Mouse (Mus musculus): ENCODE results near the gene Vmn1r222. TPM values are rescaled to one million over a fixed set of nuclear protein-coding genes. Genes with fewer than 3 reads are reported as not detected.
"Not testable (repeated sequence)": the region's sequence is repeated elsewhere in the genome, so short reads cannot be mapped to it uniquely, and the experiment has no call there.

Gene Vmn1r222
- total RNA-seq (2021) (not detected), polyA plus RNA-seq (2012; rRNA removed) (not detected in 2 replicates)
- long read RNA-seq: 0 reads

- intact Hi-C loops (cut with DNase I); DNase-seq: not testable (repeated sequence)
Observed at GRCm38 (mm10) chr13:23235847-23236246, at the start of gene Vmn1r222. Gene Vmn1r222, minus strand, starts transcription at chr13:23235947.

GRCm38 (mm10) chr13:23285191-23285920, 49.6 kb upstream of the Vmn1r222 start:
- no peak for DNase-seq
- no peaks in the 10 kb centered on the region; the same call in 1 of the 2 replicates for H3K4me1 ChIP-seq (ENCODE audit: control insufficient read depth, insufficient read depth, low read length)
- no peaks in the 10 kb centered on the region for H3K79me2 ChIP-seq (replicated peaks; ENCODE audit: control insufficient read depth, insufficient read depth, low read length)
- intact Hi-C loops (cut with DNase I): no loop called here
- peaks cover 12% of the 10 kb centered on the region for H3K27me3 ChIP-seq (ENCODE audit: control insufficient read depth, insufficient read depth, low read length)
- no peaks in the 10 kb centered on the region for H3K36me3 ChIP-seq (ENCODE audit: control insufficient read depth, insufficient read depth, low read length)
- H3K4me3 ChIP-seq: peak overlapping the region; percentile 34; the same call in 1 of the 2 replicates
- 6% methylated on average over 22 of the region's 22 CpGs for WGBS
- no peak for TF ChIP-seq CTCF (IDR thresholded peaks at IDR 0.05)
- TF ChIP-seq EP300 (IDR thresholded peaks at IDR 0.05; ENCODE audit: insufficient read depth, low read depth, low read length): no peak
- no peak overlapping the region for H3K9ac ChIP-seq (ENCODE audit: low read depth, low read length)
- no peak overlapping the region for H3K27ac ChIP-seq

More at GRCm38 (mm10) chr13:23235847-23236246, at the start of gene Vmn1r222:
- H3K79me2 ChIP-seq (replicated peaks; ENCODE audit: control insufficient read depth, insufficient read depth, low read length); H3K4me3 ChIP-seq; H3K27me3 ChIP-seq (ENCODE audit: control insufficient read depth, insufficient read depth, low read length); H3K27ac ChIP-seq; H3K36me3 ChIP-seq (ENCODE audit: control insufficient read depth, insufficient read depth, low read length); H3K4me1 ChIP-seq (ENCODE audit: control insufficient read depth, insufficient read depth, low read length); H3K9ac ChIP-seq (ENCODE audit: low read depth, low read length): not testable (repeated sequence)

- Histone ChIP-seq H3K36me3 (ENCODE audit: control insufficient read depth, insufficient read depth, low read length) (no peaks in the 10 kb centered on the region), H3K9ac (ENCODE audit: low read depth, low read length) (no peak overlapping the region), H3K27me3 (ENCODE audit: control insufficient read depth, insufficient read depth, low read length) (peaks cover 4% of the 10 kb centered on the region), H3K4me1 (ENCODE audit: control insufficient read depth, insufficient read depth, low read length) (no peaks in the 10 kb centered on the region), H3K79me2 (replicated peaks; ENCODE audit: control insufficient read depth, insufficient read depth, low read length) (no peaks in the 10 kb centered on the region), H3K4me3 (no peak overlapping the region), H3K27ac (no peak overlapping the region)
- no peak for TF ChIP-seq EP300 (IDR thresholded peaks at IDR 0.05; ENCODE audit: insufficient read depth, low read depth, low read length)
- TF ChIP-seq CTCF (IDR thresholded peaks at IDR 0.05): no peak
- TF ChIP-seq POLR2A (IDR thresholded peaks at IDR 0.05; ENCODE audit: insufficient read depth, low read depth, low read length): no peak
- WGBS: 79% methylated on average over 3 of the region's 3 CpGs
- intact Hi-C loops (cut with DNase I): no loop called here
- no peak for DNase-seq
Observed at GRCm38 (mm10) chr13:23279992-23280391, 44.2 kb upstream of the Vmn1r222 start.

DNA sequence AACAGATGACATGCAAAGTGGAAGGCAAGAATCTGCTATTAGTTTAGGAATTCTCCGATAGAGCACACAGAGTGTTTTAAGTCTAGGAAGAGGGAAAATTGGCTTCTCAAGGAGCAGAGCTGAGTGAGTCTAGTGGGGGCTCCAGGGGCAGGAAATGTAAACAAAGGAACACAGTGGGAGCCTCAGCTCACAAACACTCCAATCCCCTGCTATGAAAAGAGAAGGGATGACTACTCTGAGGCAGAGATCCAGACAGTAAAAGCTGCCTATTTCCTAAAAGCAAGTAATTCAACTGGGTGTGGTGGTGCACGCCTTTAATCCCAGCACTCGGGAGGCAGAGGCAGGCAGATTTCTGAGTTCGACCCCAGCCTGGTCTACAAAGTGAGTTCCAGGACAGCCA, 43.8 kb upstream of the Vmn1r222 start:
- Histone ChIP-seq H3K27me3 (ENCODE audit: control insufficient read depth, insufficient read depth, low read length) (peaks cover 1% of the 10 kb centered on the region), H3K27ac (no peak overlapping the region), H3K36me3 (ENCODE audit: control insufficient read depth, insufficient read depth, low read length) (no peaks in the 10 kb centered on the region), H3K9ac (ENCODE audit: low read depth, low read length) (no peak overlapping the region), H3K79me2 (replicated peaks; ENCODE audit: control insufficient read depth, insufficient read depth, low read length) (no peaks in the 10 kb centered on the region), H3K4me3 (no peak overlapping the region), H3K4me1 (ENCODE audit: control insufficient read depth, insufficient read depth, low read length) (no peaks in the 10 kb centered on the region)
- 81% methylated on average over 4 of the region's 4 CpGs for WGBS
- TF ChIP-seq CTCF (IDR thresholded peaks at IDR 0.05) (no peak), EP300 (IDR thresholded peaks at IDR 0.05; ENCODE audit: insufficient read depth, low read depth, low read length) (no peak), POLR2A (IDR thresholded peaks at IDR 0.05; ENCODE audit: insufficient read depth, low read depth, low read length) (no peak)
- no peak for DNase-seq
- intact Hi-C loops (cut with DNase I): no loop called here

DNA sequence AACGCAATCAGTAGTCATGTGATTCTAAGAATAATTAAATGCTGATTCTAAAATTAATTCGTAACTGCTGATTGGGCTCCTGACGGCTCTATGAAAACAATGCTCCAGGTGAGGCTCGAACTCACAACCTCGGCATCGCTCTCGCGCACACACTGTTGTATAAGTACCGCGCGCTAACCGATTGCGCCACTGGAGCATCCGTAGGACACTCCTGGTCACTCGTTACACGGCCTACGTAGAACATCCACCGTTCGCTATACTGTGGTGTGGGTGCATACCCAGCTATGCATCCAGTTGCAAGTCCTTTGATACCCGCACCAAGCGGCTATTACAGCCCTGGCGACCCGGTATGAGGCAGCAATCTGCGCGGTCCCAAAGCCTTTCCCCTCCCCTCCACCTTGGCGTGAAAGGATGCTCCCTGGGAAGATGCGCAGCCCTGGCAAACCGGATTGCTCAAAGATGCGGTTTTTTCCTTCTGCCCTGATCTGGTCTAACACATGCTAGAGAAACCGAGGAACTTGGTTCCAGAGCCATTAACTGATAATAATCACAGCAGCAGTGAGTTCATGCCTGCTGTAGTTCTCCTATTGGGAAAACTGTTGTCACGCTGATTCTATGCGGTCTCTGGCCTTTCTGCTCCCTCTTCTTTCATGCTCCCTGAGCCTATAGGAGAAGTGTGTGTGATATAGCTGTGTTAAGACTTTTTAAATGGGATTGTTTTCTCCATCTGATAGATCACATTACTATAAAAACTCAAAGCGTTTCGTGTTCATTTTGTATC, 34.8 kb upstream of the Vmn1r222 start:
- intact Hi-C loops (cut with DNase I): no loop called here
- WGBS: 6% methylated on average over 34 of the region's 34 CpGs
- Histone ChIP-seq H3K4me3 (no peak overlapping the region), H3K4me1 (ENCODE audit: control insufficient read depth, insufficient read depth, low read length) (no peaks in the 10 kb centered on the region), H3K79me2 (replicated peaks; ENCODE audit: control insufficient read depth, insufficient read depth, low read length) (no peaks in the 10 kb centered on the region), H3K9ac (ENCODE audit: low read depth, low read length) (no peak overlapping the region), H3K27ac (no peak overlapping the region), H3K27me3 (ENCODE audit: control insufficient read depth, insufficient read depth, low read length) (peaks cover 2% of the 10 kb centered on the region; the same call in 1 of the 2 replicates), H3K36me3 (ENCODE audit: control insufficient read depth, insufficient read depth, low read length) (no peaks in the 10 kb centered on the region)
- no peak for DNase-seq
- TF ChIP-seq POLR2A (IDR thresholded peaks at IDR 0.05; ENCODE audit: insufficient read depth, low read depth, low read length) (no peak), EP300 (IDR thresholded peaks at IDR 0.05; ENCODE audit: insufficient read depth, low read depth, low read length) (no peak), CTCF (IDR thresholded peaks at IDR 0.05) (no peak)

DNA sequence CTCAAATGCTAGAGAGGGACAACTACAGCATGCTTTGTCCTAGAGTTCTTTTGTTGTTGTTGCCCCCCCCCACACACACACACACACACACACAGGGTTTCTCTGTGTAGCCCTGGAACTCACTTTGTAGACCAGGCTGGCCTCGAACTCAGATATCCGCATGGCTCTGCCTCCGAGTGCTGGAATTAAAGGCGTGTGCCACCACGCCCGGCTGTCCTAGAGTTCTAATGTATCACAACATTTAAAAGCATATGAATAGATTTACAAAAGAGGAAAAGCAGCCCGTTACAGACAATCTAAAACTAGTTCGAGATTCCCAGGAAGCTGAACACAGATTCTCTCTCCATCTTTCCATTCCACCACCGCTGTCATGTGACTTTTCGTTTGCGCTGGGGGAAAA, 33.9 kb upstream of the Vmn1r222 start:
- intact Hi-C loops (cut with DNase I): no loop called here
- 18% methylated on average over 11 of the region's 11 CpGs for WGBS
- H3K27ac ChIP-seq: no peak overlapping the region
- DNase-seq: no peak
- H3K79me2 ChIP-seq (replicated peaks; ENCODE audit: control insufficient read depth, insufficient read depth, low read length): no peaks in the 10 kb centered on the region
- H3K27me3 ChIP-seq (ENCODE audit: control insufficient read depth, insufficient read depth, low read length): peaks cover 2% of the 10 kb centered on the region; the same call in 1 of the 2 replicates
- TF ChIP-seq CTCF (IDR thresholded peaks at IDR 0.05): no peak
- TF ChIP-seq EP300 (IDR thresholded peaks at IDR 0.05; ENCODE audit: insufficient read depth, low read depth, low read length): no peak
- no peak for TF ChIP-seq POLR2A (IDR thresholded peaks at IDR 0.05; ENCODE audit: insufficient read depth, low read depth, low read length)
- no peaks in the 10 kb centered on the region for H3K36me3 ChIP-seq (ENCODE audit: control insufficient read depth, insufficient read depth, low read length)
- H3K9ac ChIP-seq (ENCODE audit: low read depth, low read length): no peak overlapping the region
- H3K4me3 ChIP-seq: no peak overlapping the region
- no peaks in the 10 kb centered on the region for H3K4me1 ChIP-seq (ENCODE audit: control insufficient read depth, insufficient read depth, low read length)

GRCm38 (mm10) chr13:23269127-23269526, 33.4 kb upstream of the Vmn1r222 start:
- H3K79me2 ChIP-seq (replicated peaks; ENCODE audit: control insufficient read depth, insufficient read depth, low read length); H3K27ac ChIP-seq; intact Hi-C loops (cut with DNase I); H3K4me3 ChIP-seq; H3K27me3 ChIP-seq (ENCODE audit: control insufficient read depth, insufficient read depth, low read length); DNase-seq; H3K4me1 ChIP-seq (ENCODE audit: control insufficient read depth, insufficient read depth, low read length); H3K9ac ChIP-seq (ENCODE audit: low read depth, low read length); H3K36me3 ChIP-seq (ENCODE audit: control insufficient read depth, insufficient read depth, low read length): not testable (repeated sequence)
- WGBS: 37% methylated on average over 4 of the region's 4 CpGs

DNA sequence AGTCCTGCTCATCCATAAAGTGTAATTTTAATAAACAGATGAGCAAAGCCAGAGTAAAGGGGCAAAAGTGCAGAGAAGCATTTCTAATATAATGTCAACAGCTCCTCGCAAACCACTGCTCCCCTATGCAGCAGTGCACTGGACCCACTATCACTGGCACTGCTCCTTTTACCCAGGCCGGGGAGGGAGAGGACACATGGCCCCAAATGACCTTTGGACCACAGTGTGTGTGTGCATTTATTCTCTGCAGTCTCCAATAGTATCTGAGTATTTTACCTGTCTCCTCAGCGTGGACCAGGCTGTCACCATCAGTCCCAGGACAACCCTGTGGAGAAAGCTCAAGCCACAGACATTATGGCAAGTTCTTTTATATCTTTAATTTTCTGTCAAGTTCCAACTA, 32.9 kb upstream of the Vmn1r222 start:
- DNase-seq; H3K4me3 ChIP-seq; intact Hi-C loops (cut with DNase I); H3K9ac ChIP-seq (ENCODE audit: low read depth, low read length); H3K27ac ChIP-seq; H3K4me1 ChIP-seq (ENCODE audit: control insufficient read depth, insufficient read depth, low read length); H3K79me2 ChIP-seq (replicated peaks; ENCODE audit: control insufficient read depth, insufficient read depth, low read length); H3K36me3 ChIP-seq (ENCODE audit: control insufficient read depth, insufficient read depth, low read length); H3K27me3 ChIP-seq (ENCODE audit: control insufficient read depth, insufficient read depth, low read length): not testable (repeated sequence)
- 66% methylated on average over 3 of the region's 3 CpGs for WGBS

All from heart, adult 2 months (tissue).